Mouse (Mus musculus) C2C12 (cell line): ENCODE results near the gene Cdc40.

Experiments used
- CTCF ChIP-seq: IDR thresholded peaks from one replicate; pipeline ENCODE4 v1.5.1; 2011; ENCODE audit not compliant: control insufficient read depth, insufficient read depth, insufficient read length
- MAX ChIP-seq: IDR thresholded peaks from one replicate; pipeline ENCODE4 v1.6.1; 2011; ENCODE audit warnings: mild to moderate bottlenecking, control low read depth
- MYOD1 ChIP-seq: IDR thresholded peaks from one replicate; pipeline ENCODE4 v1.6.1; 2011; ENCODE audit warnings: low read depth; ENCODE audit not compliant: control insufficient read depth, insufficient read length
- MYOG ChIP-seq: IDR thresholded peaks from one replicate; pipeline ENCODE4 v1.6.1; 2011; ENCODE audit not compliant: control insufficient read depth, insufficient read length; ENCODE audit errors: extremely low read depth
- USF1 ChIP-seq: IDR thresholded peaks from one replicate; pipeline ENCODE4 v1.6.1; 2011; ENCODE audit warnings: low read depth, mild to moderate bottlenecking, control low read depth, moderate library complexity

- TF ChIP-seq CTCF (no peak), MYOD1 (no peak), MAX (no peak), MYOG (no peak), USF1 (no peak)
Measured at GRCm38 (mm10) chr10:40847176-40847874, 35.8 kb downstream of the Cdc40 start.
